Mouse (Mus musculus) embryo, embryonic 11 days (tissue): Measurements from ENCODE around the gene Ppp1r14b.

Experiments
- DNase-seq: peaks from one replicate; pipeline ENCODE4 v3.0.0-alpha.2; 2015

Gene Ppp1r14b

DNA sequence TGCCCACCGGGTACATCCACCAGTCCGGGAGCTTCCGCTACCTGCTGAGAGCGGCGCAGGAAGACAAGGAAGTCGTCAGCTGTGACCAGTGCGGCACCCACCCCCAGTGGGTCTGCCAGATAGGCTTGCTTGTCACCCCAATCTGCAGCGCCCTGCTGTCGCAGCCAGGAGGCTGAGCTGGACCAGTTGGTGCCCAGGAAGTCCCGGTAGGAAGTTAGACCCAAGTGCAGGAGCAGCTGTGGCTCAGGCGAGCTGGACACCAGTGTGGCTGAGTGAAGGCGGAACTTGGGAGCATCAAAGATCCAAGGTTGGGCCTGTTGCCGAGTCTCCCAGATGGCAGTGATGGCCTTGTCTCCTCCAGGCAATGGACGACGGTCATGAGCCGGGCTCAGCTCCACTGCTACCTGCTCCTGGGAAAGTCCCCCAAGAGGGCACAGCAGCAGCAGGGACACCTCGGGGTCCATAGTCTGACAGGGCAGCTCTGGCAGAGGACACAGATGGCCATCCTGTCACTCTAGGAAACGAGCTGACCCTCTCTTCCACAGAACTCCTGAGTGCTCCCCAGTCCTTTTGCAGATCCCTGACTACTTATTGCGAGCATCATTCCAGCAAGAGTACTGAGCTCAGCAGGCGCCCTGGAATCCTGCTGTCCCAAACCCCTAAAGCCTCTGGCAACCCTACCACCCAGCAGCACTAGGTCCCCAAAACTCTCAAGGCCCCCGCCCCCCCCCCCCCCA, 20.7 kb downstream of the Ppp1r14b start:
- DNase-seq: no peak

- peak; percentile 94 for DNase-seq
Observed at GRCm38 (mm10) chr19:6996006-6996405, 21.2 kb downstream of the Ppp1r14b start, which contains the start of the genes Nudt22 and Trpt1. Nudt22 (minus strand) TSS chr19:6996117. Trpt1 (plus strand) TSS chr19:6996131.

GRCm38 (mm10) chr19:6997721-6998290, 23.0 kb downstream of the Ppp1r14b start:
- no peak for DNase-seq

GRCm38 (mm10) chr19:6999360-7000063, 24.7 kb downstream of the Ppp1r14b start:
- no peak for DNase-seq

- no peak for DNase-seq
Observed at GRCm38 (mm10) chr19:7006892-7007593, 32.3 kb downstream of the Ppp1r14b start.

- no peak for DNase-seq
Observed at GRCm38 (mm10) chr19:7012426-7012825, 37.7 kb downstream of the Ppp1r14b start.

- no peak for DNase-seq
Observed at GRCm38 (mm10) chr19:7013984-7014383, 39.2 kb downstream of the Ppp1r14b start.

DNA sequence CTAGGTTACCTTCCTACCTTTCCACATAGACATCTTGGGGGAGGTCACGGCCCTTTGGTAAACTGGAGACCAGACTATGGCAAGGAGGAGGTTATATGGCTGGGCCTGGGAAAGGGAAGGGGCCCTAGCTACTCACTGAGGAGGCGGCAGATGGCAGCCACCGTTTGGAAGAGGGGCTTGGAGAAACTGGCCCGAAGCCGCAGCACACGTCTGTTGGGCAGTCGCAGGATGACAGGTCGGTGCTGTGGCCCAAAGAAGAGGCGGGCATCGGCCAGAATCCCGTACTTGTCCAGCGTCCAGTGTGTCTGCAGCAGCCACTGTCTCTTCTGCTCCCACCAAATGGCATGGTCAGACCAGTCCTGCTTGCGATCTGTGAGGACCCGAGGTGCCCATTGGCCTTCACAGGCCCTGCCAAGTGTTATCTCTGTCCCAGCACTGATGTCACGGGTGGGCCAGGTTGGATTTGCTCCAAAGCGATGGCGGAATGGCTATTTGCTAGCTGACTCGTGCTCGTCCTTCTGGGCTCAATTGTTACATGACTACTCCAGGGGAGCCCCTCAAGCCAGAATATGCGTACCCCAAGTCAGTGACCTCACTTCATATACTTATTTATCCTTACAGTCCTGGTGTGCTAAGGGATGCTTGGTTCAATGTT, 39.8 kb downstream of the Ppp1r14b start:
- no peak for DNase-seq

- DNase-seq: no peak
Observed at GRCm38 (mm10) chr19:7017541-7018457, 43.0 kb downstream of the Ppp1r14b start.

DNA sequence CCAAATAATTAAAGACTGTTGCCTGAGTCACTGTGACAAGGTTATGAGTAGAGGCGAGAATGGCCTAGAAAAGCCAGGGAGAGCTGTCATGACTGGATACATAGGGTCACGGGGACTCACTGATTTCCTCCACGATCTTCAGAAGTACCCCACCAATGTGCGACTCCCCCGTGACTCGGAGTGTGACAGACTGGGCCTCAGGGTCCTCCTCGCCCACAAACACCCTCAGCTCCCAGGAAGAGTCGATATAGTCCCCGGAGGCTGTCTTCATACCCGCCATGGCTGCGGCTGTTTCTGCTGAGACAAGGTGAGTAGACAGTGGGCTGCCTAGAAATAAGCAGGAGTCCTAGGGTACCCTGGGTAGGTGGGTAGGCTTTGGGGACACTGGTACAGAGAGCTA, 43.8 kb downstream of the Ppp1r14b start:
- DNase-seq: no peak

DNA sequence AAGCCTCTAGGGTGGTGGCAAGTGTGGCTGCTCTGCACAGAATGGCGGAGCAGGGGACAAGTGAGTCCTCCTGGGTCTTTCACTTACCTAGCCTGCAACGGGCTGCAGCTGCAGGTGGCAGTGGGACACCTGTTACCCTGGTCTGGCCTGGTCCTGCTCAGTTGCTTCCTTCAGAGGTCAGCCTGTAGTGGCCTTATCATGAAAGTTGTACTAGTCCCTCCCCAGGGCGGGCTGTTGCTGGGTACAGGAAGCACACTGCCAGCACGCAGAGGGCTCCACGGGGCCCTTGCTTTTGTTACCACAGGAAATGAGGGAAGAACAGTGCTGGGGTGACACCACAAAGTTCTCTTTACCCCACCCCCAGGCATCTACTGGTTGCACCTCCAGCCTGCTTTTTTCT, 44.4 kb downstream of the Ppp1r14b start, which contains the start of gene Fermt3:
Gene Fermt3 (minus strand): TSS at position 279 of the 400 bp plus-strand sequence.
- DNase-seq: no peak

DNA sequence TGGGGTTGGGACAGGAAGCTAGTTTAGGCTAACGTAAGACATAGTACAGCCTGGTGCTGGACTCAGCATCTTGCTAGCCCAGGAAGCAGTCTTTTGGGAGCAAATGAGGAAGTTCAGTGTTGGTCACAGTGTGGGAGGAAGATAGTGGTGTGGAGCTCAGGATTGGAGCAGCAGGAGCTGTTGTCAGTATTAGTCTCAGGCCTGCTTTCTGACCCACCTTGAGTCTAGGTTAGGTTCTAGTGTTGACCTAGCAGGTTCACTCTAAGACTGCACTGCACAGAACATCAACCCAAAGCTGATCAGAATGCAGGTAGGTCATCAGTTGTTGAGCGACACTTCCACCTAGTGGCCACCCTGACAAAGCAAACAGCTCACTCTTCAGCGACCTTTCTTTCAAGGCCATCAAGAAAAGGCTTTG, 45.5 kb downstream of the Ppp1r14b start:
- DNase-seq: peak; percentile 49
